Mouse (Mus musculus): Measurements from ENCODE around the gene Cox4i2. TPM values are rescaled to one million over a fixed set of nuclear protein-coding genes. Genes with fewer than 3 reads are reported as not detected.

The Cox4i2 gene
- total RNA-seq, 4 experiments from 2014 or later: 2.1 to 4.8 (median 2.5) TPM

- no peak for DNase-seq (ENCODE audit: low spot score in 2 of 2)
These were observed 13.8 kb downstream of the Cox4i2 start for GRCm38 (mm10) chr2:152767618-152768271.

- DNase-seq (ENCODE audit: low spot score in 2 of 2): no peak
These were observed 15.7 kb downstream of the Cox4i2 start for GRCm38 (mm10) chr2:152769677-152770076.

GRCm38 (mm10) chr2:152771571-152771970 lies 17.6 kb downstream of the Cox4i2 start:
- no peak for DNase-seq (ENCODE audit: low spot score in 2 of 2)

- no peak for DNase-seq (ENCODE audit: low spot score in 2 of 2)
These were observed 18.3 kb downstream of the Cox4i2 start for GRCm38 (mm10) chr2:152772231-152772630.

GRCm38 (mm10) chr2:152775357-152775756 lies 21.4 kb downstream of the Cox4i2 start:
- no peak for DNase-seq (ENCODE audit: low spot score in 2 of 2)

GRCm38 (mm10) chr2:152776019-152776418 lies 22.0 kb downstream of the Cox4i2 start:
- DNase-seq (ENCODE audit: low spot score in 2 of 2): no peak

GRCm38 (mm10) chr2:152776435-152776834 lies 22.5 kb downstream of the Cox4i2 start:
- DNase-seq (ENCODE audit: low spot score in 2 of 2): peak in 1 of 2 experiments; percentile 88

- no peak for DNase-seq (ENCODE audit: low spot score in 2 of 2)
These were observed 23.1 kb downstream of the Cox4i2 start for GRCm38 (mm10) chr2:152777081-152777480.

- DNase-seq (ENCODE audit: low spot score in 2 of 2): no peak
These were observed 26.5 kb downstream of the Cox4i2 start for GRCm38 (mm10) chr2:152780466-152780865.

- DNase-seq (ENCODE audit: low spot score in 2 of 2): no peak
These were observed 27.2 kb downstream of the Cox4i2 start for GRCm38 (mm10) chr2:152781031-152781711.

GRCm38 (mm10) chr2:152782656-152783055 lies 28.7 kb downstream of the Cox4i2 start:
- DNase-seq (ENCODE audit: low spot score in 2 of 2): no peak

- DNase-seq (ENCODE audit: low spot score in 2 of 2): no peak
These were observed 29.3 kb downstream of the Cox4i2 start for GRCm38 (mm10) chr2:152783241-152783640.

GRCm38 (mm10) chr2:152784640-152785039 lies 30.7 kb downstream of the Cox4i2 start:
- no peak for DNase-seq (ENCODE audit: low spot score in 2 of 2)

GRCm38 (mm10) chr2:152785446-152786350 lies 31.7 kb downstream of the Cox4i2 start:
- peak; percentile 65 to 81 for DNase-seq (ENCODE audit: low spot score in 2 of 2)

GRCm38 (mm10) chr2:152787136-152787535 lies 33.2 kb downstream of the Cox4i2 start:
- DNase-seq (ENCODE audit: low spot score in 2 of 2): no peak

- DNase-seq (ENCODE audit: low spot score in 2 of 2): no peak
These were observed 33.6 kb downstream of the Cox4i2 start for GRCm38 (mm10) chr2:152787543-152787942.

GRCm38 (mm10) chr2:152788892-152789421 lies 35.0 kb downstream of the Cox4i2 start:
- DNase-seq (ENCODE audit: low spot score in 2 of 2): peak in 1 of 2 experiments; percentile 64

GRCm38 (mm10) chr2:152789591-152789999 lies 35.6 kb downstream of the Cox4i2 start:
- no peak for DNase-seq (ENCODE audit: low spot score in 2 of 2)

- no peak for DNase-seq (ENCODE audit: low spot score in 2 of 2)
These were observed 38.5 kb downstream of the Cox4i2 start for GRCm38 (mm10) chr2:152792461-152792860.

- no peak for DNase-seq (ENCODE audit: low spot score in 2 of 2)
These were observed 39.4 kb downstream of the Cox4i2 start for GRCm38 (mm10) chr2:152793381-152793780.

- DNase-seq (ENCODE audit: low spot score in 2 of 2): no peak
These were observed 40.4 kb downstream of the Cox4i2 start for GRCm38 (mm10) chr2:152794281-152794827.

Data from left cerebral cortex, adult 8-10 months (tissue).